20 mouse cellular contexts compared by ENCODE assay signal in genomic region chr8:60785049-60785448, GRCm38 (mm10).
DNase-seq lines count a peak whose midpoint lies in the region; ATAC-seq lines count a peak whose summit lies in the region.
"Had no signal": no experiment of that assay in that cellular context is flagged by ENCODE, and none has a peak within 500 bp of the region (broad histone marks: within the 10 kb centered on the region; RNA-seq: fewer than 3 reads in every experiment).

No protein-coding gene starts in this region.

- H3K4me1 ChIP-seq in midbrain, embryonic 11.5 days (ENCODE audit: control insufficient read depth, insufficient read depth, low read length): no peaks in the 10 kb centered on the region

- no peak overlapping the region for H3K27ac ChIP-seq in midbrain, embryonic 11.5 days (ENCODE audit: low read depth, low read length)

- no peaks in the 10 kb centered on the region for H3K9me3 ChIP-seq in midbrain, embryonic 11.5 days (ENCODE audit: control insufficient read depth, low read length)
- H3K9me3 ChIP-seq: G1E had no signal

- DNase-seq in frontal cortex, postnatal 10 days (ENCODE audit: low spot score in 2 of 2): no peak
- peak; percentile 26 for DNase-seq in brain, adult 2 months (ENCODE audit: low read depth, low spot score)
- no peak for DNase-seq in midbrain, embryonic 11.5 days (ENCODE audit: low spot score, missing footprints)
- DNase-seq: adrenal gland, adult 2 months; adrenal gland, adult 8-10 months; adrenal gland, postnatal 10 days; adrenal gland, postnatal 14 days; adrenal gland, postnatal 25 days; adrenal gland, postnatal 36 days; B cell, adult 2 months; cerebellum, adult 11 months; cerebellum, adult 11-12 months; cerebellum, adult 18-20 months; cerebellum, adult 2 months had no signal

- ATAC-seq in frontal cortex, adult (ENCODE audit: low TSS enrichment): peak; percentile 94
- ATAC-seq in midbrain, embryonic 11.5 days (ENCODE audit: low FRiP score): no peak
- ATAC-seq: activated CD4-positive, CD25-positive, alpha-beta regulatory T cell, adult 4 months; CD4-positive, CD25-positive, alpha-beta regulatory T cell, adult 4 months; Patski had no signal

- no peaks in the 10 kb centered on the region for H3K36me3 ChIP-seq in midbrain, embryonic 11.5 days (ENCODE audit: control insufficient read depth, insufficient read depth, low read length)
- H3K36me3 ChIP-seq: G1E had no signal

- H3K9ac ChIP-seq in midbrain, embryonic 11.5 days (ENCODE audit: low read length): no peak overlapping the region

- 82% methylated on average over 2 of the region's 2 CpGs for WGBS in midbrain, embryonic 11.5 days

- no peak overlapping the region for H3K4me3 ChIP-seq in midbrain, embryonic 11.5 days (ENCODE audit: low read depth, low read length)

- no peaks in the 10 kb centered on the region for H3K27me3 ChIP-seq in midbrain, embryonic 11.5 days (ENCODE audit: control insufficient read depth, insufficient read depth, low read length)
- H3K27me3 ChIP-seq: CH12.LX, Patski had no signal

- H3K4me2 ChIP-seq in midbrain, embryonic 11.5 days: no peak overlapping the region
